Mouse (Mus musculus) gastrocnemius, adult 2 months (tissue): ENCODE results near the gene Dydc1. TPM values are rescaled to one million over a fixed set of nuclear protein-coding genes. Genes with fewer than 3 reads are reported as not detected.

ENCODE experiments used
- DNase-seq: peaks from one replicate; pipeline ENCODE4 v3.0.0; 2022
- H3K27ac ChIP-seq: fragments of 200-600 bp; 2 replicates; pipeline ENCODE4 v1.8.1; 2022; ENCODE audit warnings: mild to moderate bottlenecking
- H3K4me3 ChIP-seq: fragments of 200-600 bp; 2 replicates; pipeline ENCODE4 v1.8.1; 2022; ENCODE audit warnings: mild to moderate bottlenecking, moderate library complexity
- CTCF ChIP-seq: fragments of 200-600 bp; IDR thresholded peaks from 2 replicates; pipeline ENCODE4 v1.8.1; 2022; ENCODE audit warnings: antibody characterized with exemption, mild to moderate bottlenecking, moderate library complexity
- intact Hi-C: fragments of 180-260 bp; cut with DNase I; formaldehyde crosslinking; loops from one replicate; pipeline ENCODE4 v1.15.1; 2025
- total RNA-seq, 2 experiments: library from RNA; stranded (reverse); gene quantifications; 2 replicates each; pipeline ENCODE4 v1.2.3; 2021

Dydc1 gene
- total RNA-seq, 2 experiments from 2014 or later = not detected

- no peak within 1 kb of the TSS for H3K4me3 ChIP-seq
- DNase-seq = no peak
- H3K27ac ChIP-seq = no peak within 1 kb of the TSS
- intact Hi-C loops = no loop called here
- no peak for TF ChIP-seq CTCF
Measured at GRCm38 (mm10) chr14:41104853-41105444, 32.2 kb downstream of the Dydc1 start, which contains the start of gene Mat1a. Mat1a (plus strand) TSS chr14:41105035.

- intact Hi-C loops = no loop called here
Measured at GRCm38 (mm10) chr14:41111031-41111668, 38.4 kb downstream of the Dydc1 start.

DNA sequence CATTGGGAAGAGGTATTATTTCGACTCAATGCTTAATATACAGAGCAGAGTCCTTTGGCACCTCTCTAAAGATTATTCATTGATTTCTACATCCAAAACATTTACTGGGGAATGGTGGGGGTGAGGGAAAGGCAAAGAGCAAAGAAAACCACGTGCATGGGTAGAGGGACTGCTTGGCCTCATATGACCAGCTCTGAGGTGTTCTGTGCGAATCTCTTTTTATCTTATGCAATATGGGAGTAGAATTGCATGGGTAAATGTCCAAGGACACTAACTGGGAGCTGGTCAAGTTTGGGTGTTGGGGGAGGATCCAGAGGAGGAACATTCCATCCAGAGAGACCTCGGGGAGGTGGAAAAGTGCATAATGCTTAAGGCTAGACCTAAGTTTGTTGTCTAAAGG, 40.2 kb downstream of the Dydc1 start:
- DNase-seq = no peak
- intact Hi-C loops = no loop called here
- H3K4me3 ChIP-seq = no peak overlapping the region
- TF ChIP-seq CTCF = no peak
- H3K27ac ChIP-seq = no peak overlapping the region

More at GRCm38 (mm10) chr14:41111031-41111668, 38.4 kb downstream of the Dydc1 start:
- H3K27ac ChIP-seq = no peak overlapping the region
- H3K4me3 ChIP-seq = no peak overlapping the region
- TF ChIP-seq CTCF = no peak
- no peak for DNase-seq

DNA sequence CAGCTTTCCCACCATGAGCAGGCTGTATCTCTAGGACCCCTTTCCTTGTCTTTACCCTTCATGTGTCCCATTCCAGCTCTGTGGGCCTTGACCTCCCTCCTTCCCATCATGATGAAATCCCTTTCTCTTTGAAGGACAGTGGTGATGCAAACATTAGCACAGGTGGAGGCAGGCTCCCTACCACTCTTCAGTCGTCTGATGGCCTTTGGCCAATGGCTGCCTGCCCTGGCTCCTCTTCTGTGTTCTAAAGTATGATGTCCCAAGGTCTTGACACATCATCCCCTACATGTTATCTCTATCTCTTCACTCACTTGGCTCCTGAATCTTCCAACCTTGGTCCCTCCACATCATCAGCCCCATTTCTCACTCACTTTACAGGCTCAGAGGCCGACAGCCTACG, 43.6 kb downstream of the Dydc1 start:
- no peak for TF ChIP-seq CTCF
- no peak overlapping the region for H3K4me3 ChIP-seq
- DNase-seq = no peak
- intact Hi-C loops = no loop called here
- H3K27ac ChIP-seq = no peak overlapping the region

DNA sequence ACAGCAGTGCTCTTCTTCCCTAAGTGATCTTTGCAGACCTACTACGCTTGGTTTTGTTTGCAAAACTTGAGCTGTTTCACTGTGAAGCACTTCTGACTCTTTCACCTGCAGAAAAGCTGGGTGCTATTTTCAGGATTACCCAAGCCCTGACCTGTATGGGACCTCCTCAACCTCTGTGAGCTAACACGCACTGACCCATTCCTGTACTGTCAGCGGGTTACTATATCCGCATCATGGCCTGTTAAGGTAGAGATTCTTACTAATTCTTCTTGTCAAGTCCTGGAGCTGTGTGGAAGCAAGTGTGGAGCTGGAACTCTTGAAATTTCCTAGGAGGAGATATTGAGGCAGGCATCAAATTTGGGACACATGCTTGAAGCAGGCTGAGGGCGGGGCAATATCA, 52.0 kb downstream of the Dydc1 start:
- H3K4me3 ChIP-seq = no peak overlapping the region
- intact Hi-C loops = no loop called here
- DNase-seq = no peak
- H3K27ac ChIP-seq = no peak overlapping the region
- TF ChIP-seq CTCF = no peak

GRCm38 (mm10) chr14:41127997-41128396, 55.3 kb downstream of the Dydc1 start:
- Histone ChIP-seq H3K4me3 (no peak overlapping the region), H3K27ac (no peak overlapping the region)
- TF ChIP-seq CTCF = peak; percentile 41
- DNase-seq = no peak
- intact Hi-C loops = no loop called here

- Histone ChIP-seq H3K27ac (no peak within 1 kb of the TSS), H3K4me3 (no peak within 1 kb of the TSS)
- no peak for DNase-seq
- intact Hi-C loops = no loop called here
- no peak for TF ChIP-seq CTCF
Measured at GRCm38 (mm10) chr14:41131540-41131939, 58.8 kb downstream of the Dydc1 start, which contains the start of gene Sftpa1. Sftpa1 (plus strand) TSS chr14:41131782.

DNA sequence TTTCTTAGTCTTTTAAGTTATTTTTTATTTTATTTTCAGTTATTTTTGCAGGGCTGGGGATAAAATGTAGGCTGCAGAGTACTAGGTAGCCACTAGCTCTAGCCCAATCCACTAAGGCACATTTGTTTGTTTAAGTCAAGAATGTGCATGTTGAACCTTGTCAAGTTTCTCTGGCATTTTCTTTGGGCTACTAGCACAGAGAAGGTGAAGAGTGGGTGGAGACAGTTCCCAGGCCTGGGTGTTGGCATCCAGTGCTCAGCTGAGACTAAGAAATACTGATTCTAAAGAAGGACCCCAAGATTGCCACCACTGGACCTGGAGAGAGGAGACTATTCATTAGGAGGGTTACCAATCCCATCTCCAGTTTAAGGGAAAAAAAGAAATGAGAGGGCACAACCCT, 64.3 kb downstream of the Dydc1 start:
- DNase-seq = no peak
- H3K27ac ChIP-seq = no peak overlapping the region
- TF ChIP-seq CTCF = no peak
- intact Hi-C loops = no loop called here
- H3K4me3 ChIP-seq = no peak overlapping the region

GRCm38 (mm10) chr14:41140686-41141085, 68.0 kb downstream of the Dydc1 start:
- no peak for DNase-seq
- H3K27ac ChIP-seq = no peak overlapping the region
- H3K4me3 ChIP-seq = no peak overlapping the region
- intact Hi-C loops = no loop called here
- TF ChIP-seq CTCF = no peak

Other genes starting within 250 kb of the Dydc1 start
- gene Sh2d4b, start 179.6 kb upstream of the Dydc1 start, total RNA-seq = under 1 TPM; 0.20 to 0.41 TPM
- 10 to 100 TPM; 11.0 to 16.8 TPM for gene Tspan14, start 106.1 kb upstream of the Dydc1 start, total RNA-seq
- 10 to 100 TPM; 21.9 to 28.6 TPM for gene Fam213a, start 59.1 kb upstream of the Dydc1 start, total RNA-seq
- not detected for gene Dydc2, start 3.7 kb upstream of the Dydc1 start, total RNA-seq
- not detected for gene Mat1a, start 32.1 kb downstream of the Dydc1 start, total RNA-seq
- gene Sftpa1, start 58.9 kb downstream of the Dydc1 start, total RNA-seq = not detected
- gene Mbl1, start 78.5 kb downstream of the Dydc1 start, total RNA-seq = not detected
- gene Sftpd, start 112.2 kb downstream of the Dydc1 start, total RNA-seq = not detected
- not detected for gene Gm2832, start 205.9 kb downstream of the Dydc1 start, total RNA-seq